Mouse (Mus musculus) cerebellum, adult 11-12 months (tissue): ENCODE data around the gene Gm15093.
"Not testable (repeated sequence)": the region's sequence is repeated elsewhere in the genome, so short reads cannot be mapped to it uniquely, and the experiment has no call there.

Experiments used
- DNase-seq: peaks from one replicate; pipeline ENCODE4 v3.0.0; 2022

Gm15093 gene

GRCm38 (mm10) chrX:149272077-149272476, at the start of gene Gm15093:
TSS of gene Gm15093 (plus strand) at chrX:149272377.
- DNase-seq, result not testable (repeated sequence)
